In genomic region chr9:118928007-118928406, GRCm38 (mm10) we compare ENCODE assay signal across 10 mouse cellular contexts. TPM values are rescaled to one million over a fixed set of nuclear protein-coding genes. Genes with fewer than 3 reads are reported as not detected.
DNase-seq lines count a peak whose midpoint lies in the region; ATAC-seq and TF ChIP-seq lines count a peak whose summit lies in the region.
"Had no signal": no experiment of that assay in that cellular context is flagged by ENCODE, and none has a peak within 500 bp of the region (broad histone marks: within the 10 kb centered on the region; RNA-seq: fewer than 3 reads in every experiment).

No protein-coding gene starts in this region.

- H3K4me3 ChIP-seq in lung, postnatal 0 days (ENCODE audit: low read depth, low read length) = peak overlapping the region; percentile 72
- peak overlapping the region; percentile 73; the same call in 1 of the 2 replicates for H3K4me3 ChIP-seq in liver, embryonic 12.5 days
- peak overlapping the region; percentile 90 for H3K4me3 ChIP-seq in stomach, embryonic 16.5 days (replicated peaks; ENCODE audit: low read length)

- no peaks in the 10 kb centered on the region for H3K9me3 ChIP-seq in lung, postnatal 0 days (ENCODE audit: low read length)
- H3K9me3 ChIP-seq in liver, embryonic 12.5 days (replicated peaks) = no peaks in the 10 kb centered on the region
- no peaks in the 10 kb centered on the region for H3K9me3 ChIP-seq in stomach, embryonic 16.5 days (replicated peaks; ENCODE audit: control insufficient read depth, low read length)

- H3K9ac ChIP-seq in lung, postnatal 0 days (replicated peaks; ENCODE audit: low read depth) = peak overlapping the region; percentile 16; the same call in 1 of the 2 replicates
- H3K9ac ChIP-seq in liver, embryonic 12.5 days = no peak overlapping the region
- peak overlapping the region; percentile 92 for H3K9ac ChIP-seq in stomach, embryonic 16.5 days (ENCODE audit: low read length)

- WGBS in lung, postnatal 0 days = 35% methylated on average over 2 of the region's 2 CpGs
- WGBS in liver, embryonic 12.5 days (ENCODE audit: insufficient replicate concordance) = 48% methylated on average over 2 of the region's 2 CpGs
- WGBS in stomach, embryonic 16.5 days = 55% methylated on average over 2 of the region's 2 CpGs

- ATAC-seq in lung, postnatal 0 days = peak; percentile 20
- no peak for ATAC-seq in liver, embryonic 12.5 days
- no peak for ATAC-seq in stomach, embryonic 16.5 days (ENCODE audit: insufficient read depth, low FRiP score)

- peak overlapping the region; percentile 95 for H3K4me2 ChIP-seq in lung, postnatal 0 days (replicated peaks; ENCODE audit: low read depth, low read length)
- peak overlapping the region; percentile 99 for H3K4me2 ChIP-seq in liver, embryonic 12.5 days
- H3K4me2 ChIP-seq in stomach, embryonic 16.5 days (ENCODE audit: low read depth, low read length) = peak overlapping the region; percentile 98

- H3K4me1 ChIP-seq in lung, postnatal 0 days (ENCODE audit: insufficient read depth, low read depth, low read length) = peaks cover 17% of the 10 kb centered on the region; the same call in 1 of the 2 replicates
- H3K4me1 ChIP-seq in liver, embryonic 12.5 days = peaks cover 37% of the 10 kb centered on the region
- H3K4me1 ChIP-seq in stomach, embryonic 16.5 days (ENCODE audit: control insufficient read depth, insufficient read depth, low read length) = peaks cover 34% of the 10 kb centered on the region

- TF ChIP-seq EP300 in lung, postnatal 0 days (IDR thresholded peaks at IDR 0.05) = no peak

- no peak for TF ChIP-seq CTCF in lung, postnatal 0 days (IDR thresholded peaks at IDR 0.05)

- no peaks in the 10 kb centered on the region for H3K27me3 ChIP-seq in lung, postnatal 0 days (replicated peaks; ENCODE audit: insufficient read depth, low read length)
- peaks cover 3% of the 10 kb centered on the region; the same call in 1 of the 2 replicates for H3K27me3 ChIP-seq in liver, embryonic 12.5 days (replicated peaks)
- no peaks in the 10 kb centered on the region for H3K27me3 ChIP-seq in stomach, embryonic 16.5 days (ENCODE audit: control insufficient read depth, insufficient read depth, low read length)

- peak overlapping the region; percentile 95 for H3K27ac ChIP-seq in lung, postnatal 0 days (ENCODE audit: low read length)
- H3K27ac ChIP-seq in liver, embryonic 12.5 days = no peak overlapping the region
- H3K27ac ChIP-seq in stomach, embryonic 16.5 days (ENCODE audit: low read length) = peak overlapping the region; percentile 92

- peak; percentile 24 for DNase-seq in cerebellum, adult 9-11 months
- no peak for DNase-seq in cerebellum, postnatal 25 days
- peak; percentile 73 for DNase-seq in lung, postnatal 0 days (ENCODE audit: low spot score)
- DNase-seq in lung, postnatal 4 days = no peak
- no peak for DNase-seq in Muller cell, postnatal 12 days (ENCODE audit: inconsistent ontology term)
- DNase-seq in retina, embryonic 14.5 days (ENCODE audit: low spot score) = no peak
- DNase-seq: embryo, embryonic 11 days; spleen, adult 18-20 months had no signal

- no peaks in the 10 kb centered on the region; the same call in 1 of the 2 replicates for H3K36me3 ChIP-seq in lung, postnatal 0 days (ENCODE audit: insufficient read depth, low read length)
- H3K36me3 ChIP-seq in liver, embryonic 12.5 days = no peaks in the 10 kb centered on the region
- no peaks in the 10 kb centered on the region for H3K36me3 ChIP-seq in stomach, embryonic 16.5 days (ENCODE audit: control insufficient read depth, insufficient read depth, low read length)

RNA-seq across cellular contexts. Expression of gene Ctdspl, which starts 1.8 kb away (rescaled TPM):
- polyA plus RNA-seq in lung, postnatal 0 days (2015; fragmentation: Nextera tagmentation; extraction: Ambion mirVana) = 27.8 and 29.9 TPM in 2 replicates
- polyA plus RNA-seq in liver, embryonic 12.5 days (2016; fragmentation: Nextera tagmentation; extraction: Ambion mirVana) = 3.9 and 4.4 TPM in 2 replicates
- 17.4 and 17.6 TPM in 2 replicates for polyA plus RNA-seq in stomach, embryonic 16.5 days (2015; fragmentation: Nextera tagmentation; extraction: Ambion mirVana)

Comparison
In these comparisons a context has a peak if more than half of its experiments do, and no peak if none do; other contexts are left out.
1. DNase-seq: peak in cerebellum, adult 9-11 months (single experiment) and lung, postnatal 0 days (single experiment); none in cerebellum, postnatal 25 days (0 of 2), lung, postnatal 4 days (0 of 2), Muller cell, postnatal 12 days (single experiment) and retina, embryonic 14.5 days (single experiment).
2. Peak in every context shown above with its lines, with median percentiles within 50 percentile points of each other: H3K4me2 ChIP-seq and H3K4me3 ChIP-seq.